Mouse (Mus musculus): ENCODE measurements around the gene Olfr1033. TPM values are rescaled to one million over a fixed set of nuclear protein-coding genes. Genes with fewer than 3 reads are reported as not detected.
"Not testable (repeated sequence)": the region's sequence is repeated elsewhere in the genome, so short reads cannot be mapped to it uniquely, and the experiment has no call there.

Olfr1033 gene
- 1 to 10 TPM; 5.0 to 6.7 TPM for total RNA-seq (2021)
- long read RNA-seq, experiment 1, partial matches to known transcripts: 0 of 3 reads
- long read RNA-seq, experiment 1, other reads (novel, unspliced or antisense): 3 of 3 reads
- long read RNA-seq, experiment 2, partial matches to known transcripts: 0 of 1 reads
- long read RNA-seq, experiment 2, other reads (novel, unspliced or antisense): 1 of 1 reads

DNA sequence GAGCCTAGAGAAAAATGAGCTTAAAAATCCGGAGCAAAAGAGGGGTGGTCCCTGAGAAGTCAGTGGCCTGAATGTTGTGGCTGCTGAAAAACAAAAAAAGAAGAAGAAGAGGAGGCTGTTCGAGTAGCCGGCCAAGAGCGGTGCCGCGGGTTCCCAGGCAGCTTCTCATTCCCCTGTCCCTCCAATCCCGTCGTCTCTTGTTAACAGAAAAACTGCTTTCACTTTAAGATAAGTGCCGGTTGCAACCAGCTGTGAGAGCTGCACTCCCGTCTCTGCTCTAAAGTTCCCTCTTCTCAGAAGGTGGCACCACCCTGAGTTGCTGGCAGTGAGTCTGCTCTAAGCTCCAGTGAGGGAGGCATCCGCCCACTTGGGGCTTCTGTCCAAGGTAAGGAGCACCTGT lies at the start of gene Olfr1033:
TSS of gene Olfr1033 (plus strand) at position 228 of the 400 bp plus-strand sequence.
- peak; percentile 37 to 54 for DNase-seq

DNA sequence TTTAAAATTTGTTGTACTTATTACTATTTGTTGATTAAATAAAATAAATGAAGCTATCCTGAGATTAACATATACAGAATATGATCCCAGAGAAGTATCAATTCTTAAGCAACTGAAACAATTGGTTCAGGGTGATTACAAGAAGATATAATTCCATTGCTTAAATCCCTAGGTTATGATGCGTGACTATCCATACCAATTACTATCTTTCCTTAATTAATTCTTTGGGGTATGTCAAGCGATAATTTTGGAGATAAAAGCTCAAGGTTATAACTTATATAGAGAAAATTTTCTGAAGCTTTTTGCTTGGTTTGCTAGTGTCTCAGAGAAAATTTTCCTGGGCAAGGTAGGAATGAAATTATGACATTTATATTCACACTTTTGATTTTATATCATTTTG lies 46.8 kb upstream of the Olfr1033 start, which contains the start of gene Olfr1029:
TSS of gene Olfr1029 (plus strand) at position 301 of the 400 bp plus-strand sequence.
- no peak for DNase-seq

DNA sequence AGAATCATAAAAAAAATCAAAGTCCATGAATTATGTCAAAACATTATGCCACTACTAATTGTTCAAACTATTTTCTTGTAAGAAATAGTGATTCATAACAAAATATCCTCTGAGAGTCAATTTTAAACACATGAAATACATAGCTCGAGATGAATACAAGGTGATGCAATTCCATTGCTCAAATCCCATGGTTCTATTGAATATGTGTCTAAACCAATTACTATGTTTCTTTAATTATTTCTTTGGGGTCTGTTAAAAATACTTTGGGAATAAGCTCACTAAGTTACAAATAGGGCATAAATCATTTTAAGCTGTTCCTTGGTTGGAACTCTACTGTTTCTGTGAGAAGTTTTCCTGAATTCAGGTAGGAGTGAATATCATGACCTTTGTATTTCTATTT lies 41.5 kb upstream of the Olfr1033 start, which contains the start of gene Olfr1030:
TSS of gene Olfr1030 (plus strand) at position 301 of the 400 bp plus-strand sequence.
- DNase-seq: no peak

DNA sequence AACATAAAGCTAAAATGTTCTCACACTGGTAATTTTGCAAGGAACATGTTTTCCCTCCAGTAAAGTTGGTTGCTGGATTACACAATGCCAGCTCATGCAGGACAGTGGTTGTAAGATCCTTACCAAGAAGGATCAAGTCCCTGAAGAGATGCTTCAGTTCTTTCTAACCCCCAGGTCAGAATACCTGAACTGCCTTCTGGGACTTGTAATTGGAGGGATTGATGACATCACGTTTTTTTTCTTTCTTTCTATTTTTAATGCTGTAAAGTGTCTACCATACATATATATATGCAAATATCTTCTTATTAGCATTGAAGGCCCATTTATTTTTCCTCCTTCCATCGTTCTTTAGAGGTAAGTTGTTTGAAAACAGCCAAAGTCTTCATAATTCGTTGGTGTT lies 30.4 kb upstream of the Olfr1033 start, which contains the start of gene Olfr1031:
TSS of gene Olfr1031 (plus strand) at position 301 of the 400 bp plus-strand sequence.
- no peak for DNase-seq

DNA sequence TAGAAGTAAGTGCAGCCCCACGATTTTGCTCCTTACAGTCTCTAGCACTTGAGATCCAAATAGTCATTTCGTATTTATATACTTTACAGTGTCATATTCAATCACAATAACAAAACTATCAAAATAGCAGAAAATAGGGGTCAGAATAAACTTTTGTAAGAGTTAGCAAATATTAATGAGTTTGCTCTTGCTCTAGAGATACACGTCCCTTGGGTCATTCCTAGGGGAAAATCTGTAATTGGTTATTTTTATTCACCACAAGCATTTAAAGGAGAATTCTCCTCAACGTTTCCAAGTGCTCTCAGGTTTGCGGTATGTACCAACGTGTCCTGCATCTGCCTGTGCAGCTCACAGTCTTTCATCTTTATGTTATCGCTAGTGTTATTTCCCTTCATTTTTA lies 15.2 kb upstream of the Olfr1033 start, which contains the start of gene Olfr1032:
TSS of gene Olfr1032 (plus strand) at position 301 of the 400 bp plus-strand sequence.
- DNase-seq: no peak

DNA sequence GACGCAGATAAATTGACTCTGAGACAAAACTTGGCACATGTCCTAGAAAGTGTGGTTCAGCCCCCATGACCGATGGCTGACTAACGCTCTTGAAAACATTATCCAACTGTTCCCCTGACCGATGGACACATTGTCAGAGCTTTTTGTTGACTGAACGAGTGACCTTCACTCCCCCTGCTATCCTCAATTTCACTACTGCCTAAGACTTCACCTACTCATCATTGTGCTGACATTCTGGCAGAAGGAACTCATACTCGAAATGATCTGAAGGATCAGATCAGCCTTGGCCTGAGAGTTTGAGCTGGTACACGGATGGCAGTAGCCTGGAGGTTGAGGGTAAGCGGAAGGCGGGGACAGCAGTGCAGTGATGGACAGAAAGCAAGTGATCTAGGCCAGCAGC lies 1.1 kb downstream of the Olfr1033 start:
- not testable (repeated sequence) for DNase-seq

DNA sequence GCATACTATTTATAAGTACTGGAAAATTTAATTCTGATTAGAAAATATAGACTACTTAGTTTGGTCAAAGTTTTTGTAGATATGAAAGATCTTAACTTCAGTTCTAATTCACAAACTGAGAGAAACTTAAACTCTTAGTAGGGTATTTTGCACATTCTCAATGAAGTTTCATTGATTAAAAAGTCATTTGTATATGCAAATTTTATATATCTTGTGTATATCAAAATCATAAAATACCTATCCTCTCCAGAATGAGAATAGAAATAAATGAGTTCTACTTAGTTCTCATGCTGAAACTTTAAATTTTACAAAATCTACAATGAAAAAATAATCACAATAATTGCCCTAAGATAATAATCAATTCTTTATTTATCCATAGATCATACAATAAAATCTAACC lies 25.1 kb downstream of the Olfr1033 start, which contains the start of gene Olfr1034:
TSS of gene Olfr1034 (plus strand) at position 301 of the 400 bp plus-strand sequence.
- DNase-seq: no peak

DNA sequence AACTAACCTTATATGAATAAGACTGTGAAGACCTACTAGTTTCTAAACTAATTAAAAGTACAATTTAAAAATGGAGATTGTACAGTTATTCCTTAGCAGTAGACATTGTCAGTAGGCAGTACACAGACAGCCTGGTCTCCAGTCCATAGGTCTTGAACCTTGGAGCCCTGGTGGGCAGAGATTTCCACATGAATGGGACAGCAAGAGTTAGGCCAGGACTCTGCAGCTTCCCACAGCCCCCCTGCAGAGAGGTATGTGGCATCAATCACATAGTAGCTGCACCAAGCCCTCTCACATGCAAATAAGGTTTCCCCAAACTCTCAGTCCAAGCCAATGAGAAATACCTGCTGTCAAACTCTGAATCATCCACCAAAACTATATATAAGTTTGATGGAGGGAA lies 30.3 kb downstream of the Olfr1033 start:
- not testable (repeated sequence) for DNase-seq

DNA sequence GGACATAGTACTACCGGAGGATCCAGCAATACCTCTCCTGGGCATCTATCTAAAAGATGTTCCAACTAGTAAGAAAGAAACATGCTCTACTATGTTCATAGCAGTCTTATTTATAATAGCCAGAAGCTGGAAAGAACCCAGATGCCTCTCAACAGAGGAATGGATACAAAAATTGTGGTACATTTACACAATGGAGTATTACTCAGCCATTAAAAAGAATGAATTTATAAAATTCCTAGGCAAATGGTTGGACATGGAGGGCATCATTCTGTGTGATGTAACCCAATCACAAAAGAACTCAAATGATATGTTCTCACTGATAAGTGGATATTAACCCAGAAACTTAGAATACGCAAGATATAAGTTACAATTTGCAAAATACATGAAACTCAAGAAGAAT lies 43.3 kb downstream of the Olfr1033 start:
- DNase-seq: not testable (repeated sequence)

DNA sequence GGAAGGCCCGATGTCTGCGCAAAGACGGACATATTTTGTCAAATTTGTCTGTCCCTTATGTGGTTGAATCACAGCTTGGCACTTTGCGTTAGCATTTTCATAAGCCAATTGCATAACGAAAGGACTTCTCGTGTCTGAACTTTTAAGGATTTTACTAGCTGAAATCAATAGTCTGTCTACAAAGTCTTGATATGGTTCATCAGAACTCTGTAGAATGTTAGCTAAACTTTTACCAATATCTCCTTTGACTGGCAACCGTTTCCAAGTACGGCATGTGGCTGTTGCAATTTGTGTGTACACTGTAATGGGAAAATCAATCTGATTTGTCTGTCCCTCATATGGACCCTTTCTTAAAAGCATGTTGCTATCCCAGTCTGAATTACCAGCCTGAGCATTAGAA lies 49.8 kb downstream of the Olfr1033 start:
- DNase-seq: no peak

DNA sequence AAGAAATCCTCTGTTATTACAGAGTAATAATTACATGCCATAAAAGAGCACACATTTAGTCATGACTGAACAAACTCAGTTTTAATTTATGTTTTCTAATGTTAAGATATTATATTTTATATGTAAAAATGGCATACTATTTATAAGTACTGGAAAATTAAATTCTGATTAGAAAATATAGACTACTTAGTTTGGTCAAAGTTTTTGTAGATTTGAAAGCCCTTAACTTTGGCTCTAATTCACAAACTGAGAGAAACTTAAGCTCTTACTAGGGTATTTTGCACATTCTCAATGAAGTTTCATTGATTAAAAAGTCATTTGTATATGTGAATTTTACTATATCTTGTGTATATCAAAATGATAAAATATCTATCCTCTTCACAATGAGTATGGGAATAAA lies 53.3 kb downstream of the Olfr1033 start, which contains the start of gene Olfr1036:
TSS of gene Olfr1036 (plus strand) at position 301 of the 400 bp plus-strand sequence.
- DNase-seq: not testable (repeated sequence)

DNA sequence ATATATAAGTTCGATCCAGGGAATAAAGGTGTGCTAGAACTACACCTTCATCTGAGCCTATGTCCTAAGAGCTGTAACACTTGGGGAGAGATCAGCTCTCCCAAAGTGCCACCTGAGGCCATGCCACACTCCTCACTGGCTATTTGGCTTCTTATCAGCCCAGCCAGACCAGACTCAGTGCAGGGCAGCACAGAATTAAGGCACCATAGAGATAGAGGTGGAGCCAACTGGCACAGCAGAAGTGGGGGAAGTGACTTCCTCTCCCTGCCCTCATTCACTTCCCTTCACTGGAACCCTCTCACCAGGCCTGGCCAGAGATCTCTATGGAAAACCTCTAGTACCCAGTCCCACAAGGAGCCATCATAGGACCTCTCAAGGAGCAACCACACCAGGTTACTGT lies 60.0 kb downstream of the Olfr1033 start:
- not testable (repeated sequence) for DNase-seq

DNA sequence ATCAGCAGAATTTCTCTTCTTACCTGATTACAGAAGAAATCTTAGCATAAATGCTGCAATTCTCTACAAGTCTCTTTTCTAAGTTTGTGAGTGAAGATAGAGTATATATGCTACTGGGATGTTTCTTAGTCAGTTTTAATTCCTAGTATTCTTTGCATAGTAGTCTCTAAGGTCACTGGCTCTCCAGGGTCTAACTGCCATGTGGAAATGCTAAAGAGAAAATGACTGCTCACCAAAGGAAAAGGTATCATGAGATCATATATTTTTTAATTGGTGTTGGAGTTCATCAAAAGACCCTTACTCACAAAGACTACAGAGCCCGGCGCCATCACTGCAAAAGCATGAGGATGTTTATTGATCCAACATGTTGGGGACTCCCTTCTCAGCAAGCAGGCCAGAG lies 66.9 kb downstream of the Olfr1033 start, which contains the start of gene Olfr1037:
TSS of gene Olfr1037 (minus strand) at position 101 of the 400 bp plus-strand sequence.
- no peak for DNase-seq

Other genes with a start within 250 kb of the Olfr1033 start
- not detected for gene Olfr1014, start 247.9 kb upstream of the Olfr1033 start, total RNA-seq (2021)
- gene Olfr1015, start 238.6 kb upstream of the Olfr1033 start, total RNA-seq (2021): not detected
- not detected for gene Olfr1016, start 218.1 kb upstream of the Olfr1033 start, total RNA-seq (2021)
- gene Olfr1018, start 202.2 kb upstream of the Olfr1033 start, total RNA-seq (2021): not detected
- not detected for gene Olfr1019, start 175.2 kb upstream of the Olfr1033 start, total RNA-seq (2021)
- not detected for gene Olfr1020, start 173.6 kb upstream of the Olfr1033 start, total RNA-seq (2021)
- not detected for gene Olfr1022, start 152.0 kb upstream of the Olfr1033 start, total RNA-seq (2021)
- gene Olfr1023, start 135.0 kb upstream of the Olfr1033 start, total RNA-seq (2021): not detected
- gene Olfr1024, start 115.6 kb upstream of the Olfr1033 start, total RNA-seq (2021): not detected
- not detected for gene Olfr1025-ps1, start 105.4 kb upstream of the Olfr1033 start, total RNA-seq (2021)
- gene Olfr1026, start 99.1 kb upstream of the Olfr1033 start, total RNA-seq (2021): not detected
- not detected for gene Olfr1028, start 70.2 kb upstream of the Olfr1033 start, total RNA-seq (2021)
- gene Olfr1029, start 46.7 kb upstream of the Olfr1033 start, total RNA-seq (2021): not detected
- not detected for gene Olfr1030, start 41.4 kb upstream of the Olfr1033 start, total RNA-seq (2021)
- gene Olfr1031, start 30.3 kb upstream of the Olfr1033 start, total RNA-seq (2021): not detected
- gene Olfr1032, start 15.1 kb upstream of the Olfr1033 start, total RNA-seq (2021): not detected
- gene Olfr1034, start 25.2 kb downstream of the Olfr1033 start, total RNA-seq (2021): under 1 TPM; 0.07 to 0.23 TPM
- not detected for gene Olfr1036, start 53.4 kb downstream of the Olfr1033 start, total RNA-seq (2021)
- gene Olfr1037, start 66.8 kb downstream of the Olfr1033 start, total RNA-seq (2021): not detected
- not detected for gene Olfr1039, start 115.3 kb downstream of the Olfr1033 start, total RNA-seq (2021)
- not detected for gene Olfr1040, start 126.1 kb downstream of the Olfr1033 start, total RNA-seq (2021)
- gene Olfr1042, start 141.2 kb downstream of the Olfr1033 start, total RNA-seq (2021): not detected
- gene Olfr1043, start 146.9 kb downstream of the Olfr1033 start, total RNA-seq (2021): not detected
- not detected for gene Olfr1044, start 157.2 kb downstream of the Olfr1033 start, total RNA-seq (2021)
- not detected for gene Olfr52, start 165.1 kb downstream of the Olfr1033 start, total RNA-seq (2021)
- gene Olfr1045, start 182.4 kb downstream of the Olfr1033 start, total RNA-seq (2021): not detected
- not detected for gene Olfr1046, start 198.7 kb downstream of the Olfr1033 start, total RNA-seq (2021)
- not detected for gene Olfr1047, start 210.8 kb downstream of the Olfr1033 start, total RNA-seq (2021)
- not detected for gene Olfr1048, start 219.7 kb downstream of the Olfr1033 start, total RNA-seq (2021)
- not detected for gene Olfr1049, start 237.7 kb downstream of the Olfr1033 start, total RNA-seq (2021)